Mouse (Mus musculus) left cerebral cortex, adult 18-20 months (tissue): Measurements from ENCODE around the gene Myh6. TPM values are rescaled to one million over a fixed set of nuclear protein-coding genes. Genes with fewer than 3 reads are reported as not detected.
A peak's percentile ranks its signal among the peaks of the same experiment; 100 is the strongest.

Source experiments
- DNase-seq, 2 experiments: peaks; one replicate each; pipeline ENCODE4 v3.0.0; 2021 to 2022; ENCODE audit warnings: low spot score in 2 of 2, mixed read lengths in 1 of 2
- total RNA-seq, 2 experiments: library from RNA; stranded (reverse); gene quantifications; 2 replicates each; pipeline ENCODE4 v1.2.3; 2021

Myh6 gene
- total RNA-seq, 2 experiments from 2014 or later: 3.8 to 5.0 TPM

DNA sequence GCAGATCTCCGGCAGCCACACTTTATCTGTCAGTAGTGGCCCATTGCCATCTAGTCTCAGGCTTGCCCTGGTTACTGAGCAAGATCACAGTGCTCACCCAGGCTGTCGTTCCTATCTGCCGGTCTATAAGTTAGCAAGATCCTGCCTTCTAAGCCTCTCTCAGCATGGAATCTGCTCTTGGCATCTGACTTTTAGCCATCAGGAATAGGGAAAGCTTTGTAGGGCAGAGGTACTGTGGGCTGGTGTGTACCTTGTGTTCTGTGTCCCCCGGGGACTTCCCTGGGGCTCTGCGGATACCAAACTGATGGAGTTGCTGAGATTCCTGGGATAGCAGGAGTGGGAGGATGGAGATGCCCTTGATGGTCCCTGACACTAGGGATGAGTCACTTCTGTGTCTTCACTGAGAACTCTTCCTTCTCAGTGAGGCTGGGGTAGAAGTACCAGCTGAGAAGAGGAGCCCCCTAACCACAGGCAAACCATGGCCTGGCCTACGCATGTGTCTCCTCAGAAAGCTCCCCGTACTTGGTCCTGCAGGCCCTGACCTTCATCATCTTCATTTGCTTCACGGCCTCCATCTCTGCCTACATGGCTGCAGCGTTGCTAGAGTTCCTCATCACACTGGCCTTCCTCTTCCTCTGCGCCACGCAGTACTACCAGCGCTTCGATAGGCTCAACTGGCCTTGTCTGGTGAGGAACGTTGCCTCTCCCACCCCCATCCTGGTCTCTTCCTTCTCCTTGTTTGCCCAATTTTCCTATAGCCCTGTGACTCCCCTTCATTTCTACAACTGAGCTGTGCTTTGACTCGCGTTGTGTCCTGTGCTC, 29.2 kb downstream of the Myh6 start:
- no peak for DNase-seq

DNA sequence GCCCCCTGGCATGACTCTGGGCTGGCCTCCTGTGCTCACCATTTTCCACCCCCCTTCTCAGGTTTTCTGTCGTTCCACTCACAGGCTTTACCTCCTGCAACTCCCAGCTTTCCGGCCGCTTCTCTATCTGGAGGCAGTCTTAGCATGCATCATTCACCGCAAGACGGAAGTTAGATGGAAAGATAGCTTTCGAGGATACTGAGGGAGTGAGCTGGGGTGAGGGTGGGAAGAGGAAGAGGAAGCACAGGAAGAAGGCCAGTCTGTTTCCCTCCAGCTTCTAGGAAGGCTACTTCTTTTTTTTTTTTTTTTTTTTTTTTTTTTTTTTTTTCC, 29.9 kb downstream of the Myh6 start:
- no peak for DNase-seq

- DNase-seq: peak; percentile 50 to 52
Observed at GRCm38 (mm10) chr14:54935904-54936830, 30.6 kb downstream of the Myh6 start, which contains the start of gene Cmtm5. Gene Cmtm5 (plus strand): TSS chr14:54936261.

- DNase-seq: no peak
Observed at GRCm38 (mm10) chr14:54932645-54933150, 34.0 kb downstream of the Myh6 start, which contains the start of gene Il25. Gene Il25 (plus strand): TSS chr14:54932695.

DNA sequence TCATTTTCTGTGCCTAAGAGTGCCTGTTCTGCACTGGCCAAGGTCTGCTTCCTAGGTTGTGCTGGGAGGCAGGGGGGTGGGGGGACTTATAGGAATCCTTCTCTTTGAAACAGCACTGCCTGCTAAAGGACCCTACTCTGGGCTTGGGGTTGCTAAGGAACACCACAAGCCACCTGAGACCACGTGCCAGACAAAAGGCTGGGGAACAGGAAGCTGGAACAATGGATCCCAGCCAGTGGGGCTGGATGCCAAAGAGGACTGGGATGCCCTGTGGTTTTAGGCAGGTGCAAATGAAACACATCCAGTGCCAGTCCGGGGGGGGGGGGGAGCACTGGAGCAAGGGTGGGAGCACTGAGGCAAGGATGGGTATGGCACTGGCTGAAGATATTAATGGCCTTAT, 36.3 kb downstream of the Myh6 start:
- no peak for DNase-seq

DNA sequence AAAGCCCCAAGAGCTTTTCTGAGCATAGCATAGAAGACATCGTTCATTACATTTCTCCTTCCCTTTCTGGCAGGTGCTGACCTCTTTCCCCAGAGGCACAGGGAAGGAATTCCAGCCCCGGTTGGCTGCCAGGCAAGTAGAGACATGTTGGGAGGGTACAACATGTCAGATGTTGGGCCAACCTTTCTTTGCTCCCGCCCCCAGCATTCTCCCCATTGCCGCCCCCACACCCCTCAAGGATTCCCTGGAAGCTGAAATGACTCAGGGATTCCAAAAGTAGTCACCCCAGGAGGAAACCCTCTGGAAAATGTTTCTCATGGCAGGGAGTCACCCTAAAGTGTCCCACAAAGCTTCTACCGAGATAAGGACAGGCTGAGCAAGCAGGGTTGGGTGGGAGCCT, 36.9 kb downstream of the Myh6 start:
- no peak for DNase-seq

GRCm38 (mm10) chr14:54927296-54927695, 39.4 kb downstream of the Myh6 start:
- DNase-seq: no peak

GRCm38 (mm10) chr14:54926401-54927158, 40.1 kb downstream of the Myh6 start:
- DNase-seq: peak; percentile 25 to 37

GRCm38 (mm10) chr14:54925349-54926342, 41.1 kb downstream of the Myh6 start, which contains the start of gene Efs:
Gene Efs (minus strand): TSS chr14:54926126.
- peak; percentile 36 to 50 for DNase-seq

- no peak for DNase-seq
Observed at GRCm38 (mm10) chr14:54924641-54925348, 41.9 kb downstream of the Myh6 start.

- no peak for DNase-seq
Observed at GRCm38 (mm10) chr14:54920076-54920685, 46.5 kb downstream of the Myh6 start.

DNA sequence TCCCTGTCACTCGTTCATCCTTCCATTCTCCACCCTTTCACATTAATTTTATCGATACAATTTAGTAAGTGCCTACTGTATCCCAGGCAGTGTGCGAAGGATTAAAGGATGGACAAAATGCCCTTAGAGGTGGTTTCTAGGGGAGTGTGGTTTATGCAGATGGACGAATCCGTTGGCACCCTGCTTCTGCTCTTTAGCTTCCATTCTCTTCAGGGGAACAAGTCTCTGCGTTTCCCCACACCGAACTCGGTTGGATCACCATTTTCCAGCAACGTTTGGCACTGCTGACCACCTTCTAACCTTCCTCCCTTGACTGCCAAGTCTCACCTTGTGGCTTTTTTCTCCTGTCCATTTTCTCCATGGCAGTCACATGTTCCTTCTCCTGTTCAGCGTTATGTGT, 53.4 kb downstream of the Myh6 start:
- DNase-seq: no peak

- DNase-seq: peak; percentile 80 to 87
Observed at GRCm38 (mm10) chr14:54912886-54913285, 53.8 kb downstream of the Myh6 start, which contains the start of gene Slc22a17. Gene Slc22a17 (minus strand): TSS chr14:54913132.

- DNase-seq: peak in 1 of 2 experiments; percentile 29
Observed at GRCm38 (mm10) chr14:54912109-54912850, 54.4 kb downstream of the Myh6 start.

DNA sequence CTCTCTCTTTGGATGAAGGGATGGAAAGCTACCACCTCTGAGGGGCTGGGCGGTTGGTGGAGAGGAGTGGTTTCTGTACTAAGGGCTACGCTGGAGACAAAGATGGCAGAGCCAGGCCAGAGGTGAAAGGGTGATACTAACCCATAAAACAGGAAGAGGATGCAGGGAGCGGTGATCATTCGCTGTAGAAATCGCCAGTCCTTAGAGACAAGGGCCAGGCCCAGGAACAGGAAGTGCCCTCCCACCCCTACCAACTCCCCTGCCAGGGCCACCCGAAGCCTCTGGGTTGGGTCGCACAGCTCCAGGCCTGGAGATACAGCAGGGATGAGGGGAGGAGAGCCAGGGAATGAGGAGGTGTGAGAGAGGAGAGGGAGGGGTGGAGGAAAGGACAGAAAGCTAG, 58.0 kb downstream of the Myh6 start:
- DNase-seq: no peak

- no peak for DNase-seq
Observed at GRCm38 (mm10) chr14:54903641-54904040, 63.1 kb downstream of the Myh6 start.

DNA sequence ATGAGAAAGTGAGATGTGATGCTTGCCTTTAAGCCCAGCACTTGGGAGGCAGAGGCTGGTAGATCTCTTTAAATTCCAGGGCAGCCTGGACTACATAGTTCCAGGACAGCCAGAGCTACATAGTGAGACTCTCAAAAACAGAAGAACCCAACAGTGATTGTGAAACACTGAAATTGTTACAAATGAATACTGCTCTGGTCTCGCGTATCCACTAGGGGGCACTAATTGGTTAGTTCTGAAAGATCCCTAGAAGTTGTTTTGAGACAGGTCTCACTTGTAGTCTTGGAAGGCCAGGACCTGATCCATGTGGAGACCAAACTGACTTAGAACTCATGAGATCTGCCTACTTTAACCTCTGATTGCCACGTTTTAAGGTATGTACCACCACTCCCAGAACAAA, 66.3 kb downstream of the Myh6 start:
- peak; percentile 66 to 81 for DNase-seq

DNA sequence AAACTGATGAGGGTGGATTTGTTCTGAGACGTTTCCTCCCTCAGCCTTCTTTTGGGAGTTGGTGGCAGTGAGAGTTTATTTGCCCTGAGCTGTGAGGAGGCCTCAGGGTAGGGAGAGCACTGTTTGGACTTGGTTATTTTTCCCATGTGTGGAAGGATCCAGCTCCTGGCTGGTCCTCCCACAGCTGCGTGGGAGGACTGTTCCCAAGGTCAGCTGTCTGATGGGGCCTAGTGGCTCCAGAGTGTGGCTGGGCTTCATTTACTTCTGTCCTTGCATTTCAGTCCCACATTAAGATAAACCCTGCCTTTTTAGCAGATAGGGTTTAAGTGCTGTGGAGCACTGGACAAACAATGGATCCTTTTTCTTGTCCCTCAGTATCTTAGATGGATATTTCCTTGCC, 69.3 kb downstream of the Myh6 start:
- no peak for DNase-seq
